Mouse (Mus musculus) liver, embryonic 14.5 days (tissue): Measurements from ENCODE around the gene Smad3. TPM values are rescaled to one million over a fixed set of nuclear protein-coding genes. Genes with fewer than 3 reads are reported as not detected.
A peak's percentile ranks its signal among the peaks of the same experiment; 100 is the strongest.

Source experiments
- ATAC-seq: fragments of 200-750 bp; cut with Nextera tagmentation; 2 replicates; pipeline ENCODE4 v1.8.0; 2017; ENCODE audit warnings: moderate number of reproducible peaks, mild to moderate bottlenecking, moderate library complexity; ENCODE audit not compliant: insufficient read depth
- DNase-seq, 3 experiments: peaks; one replicate each; pipeline ENCODE4 v3.0.0-alpha.2; 2012 to 2013; ENCODE audit warnings: low read depth in 3 of 3, low spot score in 3 of 3
- H3K27ac ChIP-seq: fragments of 300-500 bp; sonication (generic); 2 replicates; pipeline ENCODE4 v1.5.1; 2014; ENCODE audit warnings: moderate library complexity, mild to moderate bottlenecking, control low read depth, inconsistent platforms
- H3K27me3 ChIP-seq: fragments of 300-500 bp; sonication (generic); 2 replicates; pipeline ENCODE4 v1.6.1; 2014; ENCODE audit warnings: mild to moderate bottlenecking, low read length, moderate library complexity; ENCODE audit not compliant: control insufficient read depth, insufficient read depth
- H3K36me3 ChIP-seq: fragments of 300-500 bp; sonication (generic); replicated peaks from 2 replicates; pipeline ENCODE4 v1.6.1; 2014; ENCODE audit warnings: low read depth; ENCODE audit not compliant: control insufficient read depth, insufficient read depth
- H3K4me1 ChIP-seq, 2 experiments: fragments of 200-500 bp in 1 of 2; fragments of 300-500 bp in 1 of 2; sonication (generic) in 1 of 2; replicated peaks; 2 replicates each; pipeline ENCODE4 v1.6.1; 2012 to 2014; ENCODE audit warnings: antibody characterized with exemption in 1 of 2, inconsistent platforms in 1 of 2, low read length in 1 of 2; ENCODE audit not compliant: control insufficient read depth in 2 of 2, insufficient read depth in 2 of 2
- H3K4me2 ChIP-seq: fragments of 300-500 bp; sonication (generic); 2 replicates; pipeline ENCODE4 v1.6.1; 2014; ENCODE audit warnings: low read depth, mild to moderate bottlenecking, control low read depth, moderate library complexity
- H3K4me3 ChIP-seq, 2 experiments: fragments of 200-500 bp in 1 of 2; fragments of 300-500 bp in 1 of 2; sonication (generic) in 1 of 2; 2 replicates each; pipeline ENCODE4 v1.5.1; 2012 to 2014; ENCODE audit warnings: low read depth in 2 of 2, low read length in 2 of 2, mild to moderate bottlenecking in 2 of 2, control low read depth in 1 of 2, inconsistent platforms in 1 of 2, moderate library complexity in 1 of 2; ENCODE audit not compliant: insufficient read depth in 1 of 2
- H3K9ac ChIP-seq: fragments of 300-500 bp; sonication (generic); replicated peaks from 2 replicates; pipeline ENCODE4 v1.6.1; 2014; ENCODE audit warnings: mild to moderate bottlenecking, control low read depth, moderate library complexity
- H3K9me3 ChIP-seq: fragments of 300-500 bp; sonication (generic); 2 replicates; pipeline ENCODE4 v1.6.1; 2016; ENCODE audit warnings: low read length, mixed read lengths; ENCODE audit not compliant: control insufficient read depth
- CTCF ChIP-seq: IDR thresholded peaks from 2 replicates; pipeline ENCODE4 v1.5.1; 2016; ENCODE audit warnings: antibody characterized with exemption, low read depth, control low read depth
- EP300 ChIP-seq: IDR thresholded peaks from 2 replicates; pipeline ENCODE4 v1.6.1; 2016; ENCODE audit warnings: antibody characterized with exemption, low read depth
- WGBS: fragments of 180-500 bp; shearing (Covaris S2); extraction: QIAGEN DNeasy Blood & Tissue Kit; methylation state at CpG from one replicate; pipeline ENCODE4 v1.1.7; 2014; ENCODE audit not compliant: insufficient replicate concordance; 5-methylcytosine and 5-hydroxymethylcytosine counted together
- polyA plus RNA-seq, 2 experiments: library from polyadenylated mRNA; depleted of rRNA in 1 of 2; stranded (reverse) in 1 of 2; unstranded in 1 of 2; fragments of >200 nt; fragmentation: Nextera tagmentation in 1 of 2; extraction: Ambion mirVana in 1 of 2; gene quantifications; 2 replicates each; pipeline versions ENCODE4 v1.2.1 to v1.2.3; 2012 to 2014

Smad3 gene
- polyA plus RNA-seq, 2 experiments: 1.7 to 3.2 TPM

GRCm38 (mm10) chr9:63654575-63654974, 103.2 kb downstream of the Smad3 start:
- DNase-seq (no peak), ATAC-seq (no peak)
- no peaks in the 10 kb centered on the region for H3K4me1 ChIP-seq

GRCm38 (mm10) chr9:63653666-63654065, 104.1 kb downstream of the Smad3 start:
- Histone ChIP-seq H3K9ac (no peak overlapping the region), H3K27me3 (no peaks in the 10 kb centered on the region), H3K36me3 (peaks cover 2% of the 10 kb centered on the region; the same call in 1 of the 2 replicates), H3K27ac (no peak overlapping the region), H3K4me1 (no peaks in the 10 kb centered on the region), H3K4me3 (no peak overlapping the region), H3K4me2 (no peak overlapping the region), H3K9me3 (no peaks in the 10 kb centered on the region)
- TF ChIP-seq CTCF (no peak), EP300 (no peak)
- 58% methylated on average over 7 of the region's 7 CpGs for WGBS
- no peak for ATAC-seq
- no peak for DNase-seq

More at GRCm38 (mm10) chr9:63654575-63654974, 103.2 kb downstream of the Smad3 start:
- H3K36me3 ChIP-seq: peaks cover 2% of the 10 kb centered on the region; the same call in 1 of the 2 replicates
- no peaks in the 10 kb centered on the region for H3K9me3 ChIP-seq
- 88% methylated on average over 8 of the region's 8 CpGs for WGBS
- no peak overlapping the region for H3K27ac ChIP-seq
- H3K4me3 ChIP-seq: no peak overlapping the region
- no peak for TF ChIP-seq CTCF
- no peak for TF ChIP-seq EP300
- no peaks in the 10 kb centered on the region for H3K27me3 ChIP-seq
- H3K4me2 ChIP-seq: no peak overlapping the region
- no peak overlapping the region for H3K9ac ChIP-seq

- 82% methylated on average over 11 of the region's 11 CpGs for WGBS
- H3K36me3 ChIP-seq: peaks cover 2% of the 10 kb centered on the region; the same call in 1 of the 2 replicates
- no peak for DNase-seq
Observed at GRCm38 (mm10) chr9:63651594-63651993, 106.2 kb downstream of the Smad3 start.

GRCm38 (mm10) chr9:63650905-63651304, 106.9 kb downstream of the Smad3 start:
- TF ChIP-seq CTCF (no peak), EP300 (no peak)
- WGBS: 85% methylated on average over 14 of the region's 14 CpGs
- H3K27ac ChIP-seq: no peak overlapping the region
- no peaks in the 10 kb centered on the region for H3K27me3 ChIP-seq
- no peak overlapping the region for H3K4me2 ChIP-seq
- no peaks in the 10 kb centered on the region for H3K9me3 ChIP-seq
- no peaks in the 10 kb centered on the region for H3K4me1 ChIP-seq
- no peak overlapping the region for H3K9ac ChIP-seq
- ATAC-seq (no peak), DNase-seq (no peak)
- no peak overlapping the region for H3K4me3 ChIP-seq
- peaks cover 2% of the 10 kb centered on the region; the same call in 1 of the 2 replicates for H3K36me3 ChIP-seq

More at GRCm38 (mm10) chr9:63651594-63651993, 106.2 kb downstream of the Smad3 start:
- no peaks in the 10 kb centered on the region for H3K9me3 ChIP-seq
- H3K4me1 ChIP-seq: no peaks in the 10 kb centered on the region
- no peaks in the 10 kb centered on the region for H3K27me3 ChIP-seq
- no peak overlapping the region for H3K4me3 ChIP-seq
- ATAC-seq: no peak
- no peak overlapping the region for H3K9ac ChIP-seq
- TF ChIP-seq EP300: no peak
- TF ChIP-seq CTCF: no peak
- no peak overlapping the region for H3K27ac ChIP-seq
- no peak overlapping the region for H3K4me2 ChIP-seq

- WGBS: 75% methylated on average over 8 of the region's 8 CpGs
- peaks cover 2% of the 10 kb centered on the region; the same call in 1 of the 2 replicates for H3K36me3 ChIP-seq
- H3K9ac ChIP-seq: no peak overlapping the region
- H3K4me3 ChIP-seq: no peak overlapping the region
- ATAC-seq: no peak
- H3K27ac ChIP-seq: no peak overlapping the region
- H3K9me3 ChIP-seq: no peaks in the 10 kb centered on the region
- DNase-seq: no peak
- no peak overlapping the region for H3K4me2 ChIP-seq
- no peaks in the 10 kb centered on the region for H3K4me1 ChIP-seq
- TF ChIP-seq EP300 (no peak), CTCF (peak; percentile 56)
- no peaks in the 10 kb centered on the region for H3K27me3 ChIP-seq
Observed at GRCm38 (mm10) chr9:63649841-63650545, 107.8 kb downstream of the Smad3 start.
